Mouse (Mus musculus) cerebellum, adult 2 months (tissue): ENCODE data around the gene Bag3. TPM values are rescaled to one million over a fixed set of nuclear protein-coding genes. Genes with fewer than 3 reads are reported as not detected.

Experiments
- DNase-seq, 2 experiments: peaks; one replicate each; pipeline ENCODE4 v3.0.0; 2021
- H3K27ac ChIP-seq: fragments of 200-500 bp; 2 replicates; pipeline ENCODE4 v1.5.1; 2012; ENCODE audit warnings: low read length, control low read depth, inconsistent platforms; ENCODE audit not compliant: insufficient read depth
- H3K27me3 ChIP-seq: fragments of 200-500 bp; 2 replicates; pipeline ENCODE4 v1.6.1; 2012; ENCODE audit warnings: inconsistent platforms, mild to moderate bottlenecking, low read length, moderate library complexity; ENCODE audit not compliant: control insufficient read depth, insufficient read depth
- H3K4me1 ChIP-seq: fragments of 200-500 bp; 2 replicates; pipeline ENCODE4 v1.6.1; 2011; ENCODE audit warnings: low read length; ENCODE audit not compliant: control insufficient read depth, insufficient read depth
- H3K4me3 ChIP-seq: fragments of 200-500 bp; replicated peaks from 2 replicates; pipeline ENCODE3; 2011; ENCODE audit warnings: mild to moderate bottlenecking, low read depth, low read length, control low read depth; ENCODE audit not compliant: insufficient read depth
- CTCF ChIP-seq: fragments of 200-500 bp; IDR thresholded peaks from 2 replicates; pipeline ENCODE4 v1.5.1; 2011; ENCODE audit warnings: low read depth, mild to moderate bottlenecking, control low read depth, low read length, moderate library complexity, borderline replicate concordance; ENCODE audit not compliant: insufficient read depth
- POLR2A ChIP-seq: fragments of 200-500 bp; IDR thresholded peaks from 2 replicates; pipeline ENCODE4 v1.6.1; 2011; ENCODE audit warnings: low read length, control low read depth, borderline replicate concordance; ENCODE audit not compliant: insufficient read depth
- WGBS: fragments of 180-500 bp; shearing (Covaris S2); methylation state at CpG from one replicate; pipeline ENCODE4 v1.1.7; 2018; 5-methylcytosine and 5-hydroxymethylcytosine counted together
- polyA plus RNA-seq: library from polyadenylated mRNA; depleted of rRNA; stranded (reverse); fragments of >200 nt; gene quantifications from 2 replicates; pipeline ENCODE4 v1.2.3, GENCODE M21; 2012

The Bag3 gene
- polyA plus RNA-seq, 1 experiment = 19.0 TPM

GRCm38 (mm10) chr7:128575211-128575610, 51.8 kb downstream of the Bag3 start:
- no peak for DNase-seq
- Histone ChIP-seq H3K27me3 (no peaks in the 10 kb centered on the region), H3K27ac (no peak overlapping the region), H3K4me1 (no peaks in the 10 kb centered on the region), H3K4me3 (no peak overlapping the region)
- 62% methylated on average over 5 of the region's 5 CpGs for WGBS
- TF ChIP-seq CTCF = no peak
- no peak for TF ChIP-seq POLR2A

DNA sequence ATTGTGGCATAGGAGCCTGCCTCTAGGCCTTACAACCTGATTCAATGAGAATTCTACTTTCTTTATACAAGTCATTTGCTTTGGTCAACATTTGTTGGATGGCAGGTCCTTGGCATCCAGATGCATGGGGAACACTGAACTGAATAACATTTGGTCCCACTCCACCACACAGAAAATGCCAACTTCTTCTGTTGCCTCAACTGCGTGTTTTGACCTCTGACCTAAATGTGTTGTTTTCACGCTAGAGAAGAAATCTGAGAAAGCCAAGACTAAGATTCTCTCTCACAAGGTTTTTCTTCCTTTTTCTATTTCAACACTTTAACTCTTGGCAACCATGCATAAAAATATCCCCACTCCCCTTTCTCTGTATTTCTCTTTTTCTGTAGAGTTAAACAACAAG, 52.4 kb downstream of the Bag3 start:
- WGBS = 93% methylated on average over 2 of the region's 2 CpGs
- TF ChIP-seq CTCF (no peak), POLR2A (no peak)
- H3K4me1 ChIP-seq = no peaks in the 10 kb centered on the region

DNA sequence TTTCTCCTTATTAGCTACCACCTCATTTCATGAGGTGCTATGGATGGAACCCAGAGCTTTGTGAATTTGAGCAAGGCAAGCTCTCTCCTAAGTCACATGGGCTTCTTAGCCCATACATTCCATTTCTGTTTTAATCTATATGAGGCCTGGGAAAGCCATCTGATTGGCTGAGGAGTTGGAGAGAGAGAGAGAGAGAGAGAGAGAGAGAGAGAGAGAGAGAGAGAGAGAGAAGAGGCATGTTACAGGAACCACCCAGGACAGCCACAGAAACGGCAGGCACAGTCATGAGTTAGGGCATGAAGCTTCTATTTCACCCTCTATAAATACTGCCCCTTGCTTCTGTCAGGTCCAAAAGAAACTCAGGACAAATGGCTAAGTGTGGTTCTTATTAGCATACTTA, 54.2 kb downstream of the Bag3 start:
- H3K4me1 ChIP-seq = peaks cover 7% of the 10 kb centered on the region
- DNase-seq = no peak
- WGBS = 84% methylated on average over 1 of the region's 1 CpGs
- no peaks in the 10 kb centered on the region for H3K27me3 ChIP-seq
- no peak overlapping the region for H3K27ac ChIP-seq
- H3K4me3 ChIP-seq = no peak overlapping the region
- no peak for TF ChIP-seq CTCF
- no peak for TF ChIP-seq POLR2A

More for the DNA sequence above, 52.4 kb downstream of the Bag3 start:
- Histone ChIP-seq H3K4me3 (no peak overlapping the region), H3K27me3 (no peaks in the 10 kb centered on the region), H3K27ac (no peak overlapping the region)
- no peak for DNase-seq

DNA sequence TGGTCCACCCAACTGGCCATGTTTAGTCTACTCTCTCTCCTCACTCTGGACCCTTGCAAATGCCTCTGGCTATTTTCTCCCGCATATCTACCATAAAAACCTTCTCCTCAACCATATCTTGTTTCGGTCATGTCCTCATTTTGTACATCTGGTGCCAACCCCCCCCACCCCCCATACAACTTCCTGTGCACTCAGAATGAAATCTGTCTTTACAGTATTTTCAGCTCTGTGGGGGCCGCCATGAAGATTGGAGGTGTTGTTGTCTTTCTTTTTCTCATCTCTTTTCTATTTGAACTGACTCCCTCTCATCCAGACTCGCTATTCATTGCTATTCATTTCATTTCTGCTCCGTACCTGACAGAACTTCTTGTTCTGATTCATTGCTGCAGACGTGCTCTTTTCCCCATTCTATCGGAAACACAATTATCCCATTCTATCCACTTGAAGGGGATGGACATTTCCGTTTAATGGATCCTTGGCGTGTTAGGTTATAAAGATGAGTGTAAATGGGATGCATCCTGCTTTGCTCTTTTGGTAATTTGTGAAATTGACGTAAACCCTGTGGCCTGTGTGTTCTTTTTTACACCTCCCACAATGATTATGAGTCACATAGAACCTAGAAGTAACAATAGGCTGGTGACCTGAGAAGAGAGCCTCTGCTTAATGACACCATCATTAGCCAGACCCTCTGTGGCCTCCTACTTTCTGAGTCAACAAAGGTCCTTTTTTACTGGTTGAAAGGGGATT, 55.0 kb downstream of the Bag3 start:
- Histone ChIP-seq H3K4me3 (no peak overlapping the region), H3K4me1 (peaks cover 11% of the 10 kb centered on the region), H3K27me3 (no peaks in the 10 kb centered on the region), H3K27ac (no peak overlapping the region)
- no peak for DNase-seq
- no peak for TF ChIP-seq POLR2A
- TF ChIP-seq CTCF = no peak
- 91% methylated on average over 10 of the region's 10 CpGs for WGBS

DNA sequence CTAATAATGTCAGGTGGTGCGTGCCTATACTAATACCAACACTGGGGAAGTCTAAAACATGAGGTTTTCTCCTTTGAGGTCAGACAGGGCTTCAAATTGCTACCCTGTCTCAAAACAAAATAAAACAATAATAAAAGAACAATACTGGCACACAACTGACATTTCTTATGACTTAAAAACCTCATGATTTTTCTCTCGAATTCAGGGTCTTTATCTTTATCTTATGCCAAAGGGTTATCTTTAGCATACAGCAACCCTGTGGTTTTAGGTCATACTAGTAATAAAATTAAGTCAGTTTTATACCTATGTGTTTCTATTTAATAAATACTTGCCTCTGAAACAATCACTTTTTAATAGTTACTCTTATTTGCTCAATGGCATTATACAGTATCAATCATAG, 56.0 kb downstream of the Bag3 start:
- 92% methylated on average over 2 of the region's 2 CpGs for WGBS
- Histone ChIP-seq H3K27ac (no peak overlapping the region), H3K4me3 (no peak overlapping the region), H3K27me3 (no peaks in the 10 kb centered on the region), H3K4me1 (peaks cover 13% of the 10 kb centered on the region)
- TF ChIP-seq CTCF (no peak), POLR2A (no peak)
- no peak for DNase-seq

DNA sequence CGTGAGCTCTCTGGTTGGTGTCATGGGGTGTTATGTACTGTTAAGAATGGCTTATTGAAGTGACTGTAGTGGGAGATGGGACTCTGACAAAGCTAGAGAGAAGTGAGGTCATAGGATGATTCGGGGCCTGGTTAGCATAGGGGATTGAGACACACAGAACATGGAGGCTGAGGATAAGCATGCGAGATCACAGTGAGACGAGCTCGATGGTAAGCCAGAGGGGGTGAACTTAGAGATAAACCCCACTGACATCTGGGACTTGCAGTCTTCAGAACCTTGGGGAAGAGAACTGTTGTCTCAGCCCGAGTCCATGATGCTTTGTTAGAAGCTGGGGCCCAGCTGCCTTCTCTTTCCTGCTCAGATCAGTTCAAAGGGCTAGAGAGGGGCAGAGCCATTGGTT, 56.9 kb downstream of the Bag3 start:
- no peaks in the 10 kb centered on the region for H3K27me3 ChIP-seq
- DNase-seq = no peak
- no peak for TF ChIP-seq CTCF
- peaks cover 13% of the 10 kb centered on the region for H3K4me1 ChIP-seq
- no peak overlapping the region for H3K27ac ChIP-seq
- 93% methylated on average over 6 of the region's 6 CpGs for WGBS
- no peak overlapping the region for H3K4me3 ChIP-seq

DNA sequence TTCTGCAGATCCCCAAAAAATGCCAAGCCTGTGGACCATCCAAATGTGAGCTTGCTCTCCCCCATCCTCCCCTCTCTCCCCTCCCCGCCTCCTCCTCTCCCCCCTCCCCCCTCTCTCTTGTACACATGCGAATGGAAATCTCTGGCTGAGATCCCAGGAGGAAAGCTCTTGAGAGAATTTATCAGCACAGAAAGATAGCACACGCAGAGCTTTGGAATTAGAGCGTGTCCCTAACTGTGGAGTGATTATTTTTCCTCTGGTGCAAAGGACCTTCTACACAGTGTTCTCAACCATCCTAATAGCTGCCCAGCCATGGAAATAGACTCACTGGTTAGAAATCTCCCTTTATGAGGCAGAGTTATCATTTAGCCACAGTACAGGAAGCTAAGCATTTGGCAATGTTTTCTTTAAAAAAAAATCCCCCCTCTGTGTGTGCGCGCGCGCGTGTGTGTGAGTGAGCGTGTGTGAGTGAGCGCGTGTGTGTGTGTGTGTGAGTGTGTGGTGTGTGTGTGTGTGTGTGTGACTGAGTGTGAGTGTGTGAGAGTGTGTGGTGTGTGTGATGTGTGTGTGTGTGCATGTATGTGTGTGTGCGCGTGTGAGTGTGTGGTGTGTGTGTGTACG, 58.6 kb downstream of the Bag3 start:
- peaks cover 13% of the 10 kb centered on the region for H3K4me1 ChIP-seq
- 72% methylated on average over 14 of the region's 15 CpGs for WGBS
- DNase-seq = peak in 1 of 2 experiments; percentile 45
- no peaks in the 10 kb centered on the region for H3K27me3 ChIP-seq
- no peak overlapping the region for H3K27ac ChIP-seq
- TF ChIP-seq POLR2A (no peak), CTCF (no peak)
- no peak overlapping the region for H3K4me3 ChIP-seq
